Mouse (Mus musculus) neural tube, embryonic 11.5 days (tissue): ENCODE results near the gene Gm10309. TPM values are rescaled to one million over a fixed set of nuclear protein-coding genes. Genes with fewer than 3 reads are reported as not detected.

ENCODE experiments used
- ATAC-seq: fragments of 200-750 bp; cut with Nextera tagmentation; 2 replicates; pipeline ENCODE4 v1.8.0; 2017; ENCODE audit warnings: moderate number of reproducible peaks, mild to moderate bottlenecking, moderate TSS enrichment, moderate library complexity; ENCODE audit not compliant: insufficient read depth, low FRiP score, low TSS enrichment
- DNase-seq: peaks from one replicate; pipeline ENCODE4 v3.0.0-alpha.2; 2015; ENCODE audit warnings: low spot score
- H3K27ac ChIP-seq: fragments of 300-500 bp; sonication (generic); 2 replicates; pipeline ENCODE4 v1.5.1; 2014; ENCODE audit warnings: low read depth, mild to moderate bottlenecking, low read length
- H3K27me3 ChIP-seq: fragments of 300-500 bp; sonication (generic); 2 replicates; pipeline ENCODE4 v1.6.1; 2014; ENCODE audit warnings: mild to moderate bottlenecking, low read length, mixed read lengths; ENCODE audit not compliant: control insufficient read depth, insufficient read depth
- H3K36me3 ChIP-seq: fragments of 300-500 bp; sonication (generic); 2 replicates; pipeline ENCODE4 v1.6.1; 2014; ENCODE audit warnings: mild to moderate bottlenecking, low read length, moderate library complexity, mixed read lengths; ENCODE audit not compliant: control insufficient read depth, insufficient read depth
- H3K4me1 ChIP-seq: fragments of 300-500 bp; sonication (generic); 2 replicates; pipeline ENCODE4 v1.6.1; 2014; ENCODE audit warnings: low read length, mixed read lengths; ENCODE audit not compliant: control insufficient read depth, insufficient read depth
- H3K4me2 ChIP-seq: fragments of 300-500 bp; sonication (generic); 2 replicates; pipeline ENCODE4 v1.6.1; 2014; ENCODE audit warnings: low read depth, mild to moderate bottlenecking, moderate library complexity
- H3K4me3 ChIP-seq: fragments of 300-500 bp; sonication (generic); 2 replicates; pipeline ENCODE4 v1.5.1; 2014; ENCODE audit warnings: low read depth, low read length
- H3K9ac ChIP-seq: fragments of 300-500 bp; sonication (generic); 2 replicates; pipeline ENCODE4 v1.6.1; 2014; ENCODE audit warnings: mild to moderate bottlenecking, low read length
- H3K9me3 ChIP-seq: fragments of 300-500 bp; sonication (generic); 2 replicates; pipeline ENCODE4 v1.6.1; 2016; ENCODE audit warnings: low read length; ENCODE audit not compliant: control insufficient read depth
- WGBS: fragments of 180-500 bp; shearing (Covaris S2); extraction: QIAGEN DNeasy Blood & Tissue Kit; methylation state at CpG from one replicate; pipeline ENCODE4 v1.1.7; 2014; 5-methylcytosine and 5-hydroxymethylcytosine counted together
- polyA plus RNA-seq: library from polyadenylated mRNA; unstranded; fragments of >200 nt; fragmentation: Nextera tagmentation; extraction: Ambion mirVana; gene quantifications from 2 replicates; pipeline ENCODE4 v1.2.1, GENCODE M21; 2014

Gene Gm10309
- polyA plus RNA-seq, 1 experiment from 2014 or later: 0.23 TPM

DNA sequence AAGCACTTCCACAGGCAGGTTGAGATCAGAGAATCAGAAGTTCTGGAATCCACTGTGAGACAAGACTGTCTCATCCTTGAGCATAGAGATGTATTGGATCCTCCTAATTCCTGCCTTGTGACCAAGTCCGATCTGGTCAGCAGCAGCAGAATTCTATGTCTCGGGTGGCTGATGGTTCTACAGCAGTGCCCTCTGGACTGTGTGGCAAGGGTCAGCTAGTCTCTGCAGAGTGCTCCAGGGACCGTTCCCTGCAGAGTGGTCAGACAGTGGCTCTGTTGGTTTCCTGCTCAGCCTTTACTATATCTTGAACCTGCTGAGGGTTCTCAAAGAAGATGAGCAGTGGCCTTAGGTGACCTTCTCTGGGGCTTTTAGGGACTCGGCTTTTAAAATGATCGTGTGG, 17.6 kb upstream of the Gm10309 start:
- Histone ChIP-seq H3K4me2 (no peak overlapping the region), H3K36me3 (no peaks in the 10 kb centered on the region), H3K9me3 (no peaks in the 10 kb centered on the region), H3K9ac (no peak overlapping the region), H3K4me1 (no peaks in the 10 kb centered on the region), H3K4me3 (no peak overlapping the region), H3K27me3 (no peaks in the 10 kb centered on the region), H3K27ac (no peak overlapping the region)
- ATAC-seq (no peak), DNase-seq (no peak)
- 90% methylated on average over 5 of the region's 5 CpGs for WGBS

- Histone ChIP-seq H3K4me1 (no peaks in the 10 kb centered on the region), H3K27me3 (no peaks in the 10 kb centered on the region), H3K4me3 (no peak overlapping the region), H3K27ac (no peak overlapping the region), H3K36me3 (no peaks in the 10 kb centered on the region), H3K9me3 (no peaks in the 10 kb centered on the region), H3K9ac (no peak overlapping the region), H3K4me2 (no peak overlapping the region)
- WGBS: 93% methylated on average over 11 of the region's 11 CpGs
- DNase-seq (no peak), ATAC-seq (no peak)
Observed at GRCm38 (mm10) chr17:86521252-86521651, 16.2 kb upstream of the Gm10309 start.

DNA sequence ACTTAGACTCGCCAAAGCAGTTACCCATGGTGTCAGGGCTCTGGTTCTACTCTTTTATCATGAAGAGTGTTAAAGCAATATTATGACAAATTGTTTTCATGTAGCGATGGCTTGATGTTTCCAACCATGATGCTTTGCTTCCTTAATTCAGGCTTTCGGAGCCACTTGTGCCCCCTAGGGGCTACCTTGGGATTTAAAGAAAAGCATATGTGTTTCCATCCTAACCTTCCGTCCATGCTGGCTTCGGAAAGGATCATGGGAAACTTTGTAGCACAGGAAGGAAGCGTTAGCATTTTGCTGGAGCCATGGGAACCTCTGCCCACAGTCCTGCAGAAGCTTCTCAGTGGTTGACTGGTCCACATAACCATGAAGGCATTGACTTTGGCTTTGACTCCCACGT, 13.6 kb upstream of the Gm10309 start:
- Histone ChIP-seq H3K4me2 (no peak overlapping the region), H3K9me3 (no peaks in the 10 kb centered on the region), H3K9ac (no peak overlapping the region), H3K4me1 (no peaks in the 10 kb centered on the region), H3K27ac (no peak overlapping the region), H3K36me3 (no peaks in the 10 kb centered on the region), H3K27me3 (no peaks in the 10 kb centered on the region), H3K4me3 (no peak overlapping the region)
- WGBS: 89% methylated on average over 7 of the region's 7 CpGs
- DNase-seq (no peak), ATAC-seq (no peak)

- WGBS: 82% methylated on average over 5 of the region's 5 CpGs
- Histone ChIP-seq H3K9ac (no peak overlapping the region), H3K36me3 (no peaks in the 10 kb centered on the region), H3K4me1 (no peaks in the 10 kb centered on the region), H3K27me3 (no peaks in the 10 kb centered on the region), H3K4me2 (no peak overlapping the region), H3K4me3 (no peak overlapping the region), H3K9me3 (no peaks in the 10 kb centered on the region), H3K27ac (no peak overlapping the region)
- DNase-seq (no peak), ATAC-seq (no peak)
Observed at GRCm38 (mm10) chr17:86516630-86517029, 11.6 kb upstream of the Gm10309 start.

GRCm38 (mm10) chr17:86514974-86515620, 10.1 kb upstream of the Gm10309 start:
- Histone ChIP-seq H3K4me1 (no peaks in the 10 kb centered on the region), H3K9ac (no peak overlapping the region), H3K36me3 (no peaks in the 10 kb centered on the region), H3K4me3 (no peak overlapping the region), H3K4me2 (no peak overlapping the region), H3K9me3 (no peaks in the 10 kb centered on the region), H3K27me3 (no peaks in the 10 kb centered on the region), H3K27ac (no peak overlapping the region)
- DNase-seq (no peak), ATAC-seq (no peak)
- WGBS: 86% methylated on average over 13 of the region's 13 CpGs

GRCm38 (mm10) chr17:86509871-86510270, 4.8 kb upstream of the Gm10309 start:
- Histone ChIP-seq H3K27me3 (no peaks in the 10 kb centered on the region), H3K9ac (no peak overlapping the region), H3K9me3 (no peaks in the 10 kb centered on the region), H3K4me3 (no peak overlapping the region), H3K4me1 (no peaks in the 10 kb centered on the region), H3K4me2 (no peak overlapping the region), H3K36me3 (no peaks in the 10 kb centered on the region), H3K27ac (no peak overlapping the region)
- no peak for ATAC-seq
- no peak for DNase-seq
- 66% methylated on average over 5 of the region's 5 CpGs for WGBS

DNA sequence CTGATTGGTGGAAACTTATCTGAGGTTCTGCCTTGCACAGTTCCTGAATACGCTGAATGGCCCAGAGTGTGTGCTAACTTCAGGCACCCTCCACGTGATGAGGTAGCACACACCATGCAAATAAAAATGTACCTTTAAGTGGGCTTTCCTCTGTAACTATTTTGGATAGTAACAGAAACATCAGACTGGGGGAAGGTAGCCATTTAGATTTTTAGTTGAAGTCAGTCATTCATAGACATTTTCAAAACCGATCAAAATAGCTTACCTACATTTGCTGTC, 3.1 kb upstream of the Gm10309 start:
- ATAC-seq (no peak), DNase-seq (no peak)
- H3K36me3 ChIP-seq: no peaks in the 10 kb centered on the region
- 93% methylated on average over 3 of the region's 3 CpGs for WGBS
- H3K27ac ChIP-seq: no peak overlapping the region
- H3K4me3 ChIP-seq: no peak overlapping the region
- H3K4me2 ChIP-seq: no peak overlapping the region
- no peaks in the 10 kb centered on the region for H3K9me3 ChIP-seq
- H3K27me3 ChIP-seq: no peaks in the 10 kb centered on the region
- no peaks in the 10 kb centered on the region for H3K4me1 ChIP-seq
- H3K9ac ChIP-seq: no peak overlapping the region

GRCm38 (mm10) chr17:86507342-86508211, 2.5 kb upstream of the Gm10309 start:
- Histone ChIP-seq H3K9ac (no peak overlapping the region), H3K27me3 (no peaks in the 10 kb centered on the region), H3K27ac (no peak overlapping the region), H3K9me3 (no peaks in the 10 kb centered on the region), H3K4me3 (no peak overlapping the region), H3K4me1 (no peaks in the 10 kb centered on the region), H3K36me3 (no peaks in the 10 kb centered on the region), H3K4me2 (no peak overlapping the region)
- WGBS: 72% methylated on average over 19 of the region's 19 CpGs
- DNase-seq: no peak
- ATAC-seq: no peak

DNA sequence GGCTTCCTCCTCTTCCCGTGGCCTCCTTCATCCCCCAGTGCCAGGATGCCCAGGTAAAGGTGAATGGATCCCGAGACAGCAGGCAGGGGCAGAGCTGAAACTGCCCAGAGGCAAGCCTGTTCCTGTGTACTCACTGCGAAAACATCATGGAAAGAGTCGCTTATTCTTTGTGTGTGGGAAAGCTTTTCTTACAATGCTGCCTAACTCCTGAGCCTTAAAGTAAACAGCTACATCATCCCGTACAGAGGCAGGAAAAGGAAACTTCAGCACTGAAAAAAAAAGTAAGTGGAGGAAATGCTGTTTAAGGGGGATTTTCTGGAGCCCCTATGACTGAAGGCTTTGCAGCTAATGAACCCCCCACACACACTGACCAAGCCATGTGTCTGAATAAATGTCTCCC, 1.8 kb upstream of the Gm10309 start:
- ATAC-seq: no peak

More for the DNA sequence above, 1.8 kb upstream of the Gm10309 start:
- H3K27ac ChIP-seq: no peak overlapping the region
- H3K4me2 ChIP-seq: no peak overlapping the region
- H3K4me1 ChIP-seq: no peaks in the 10 kb centered on the region
- 81% methylated on average over 5 of the region's 5 CpGs for WGBS
- no peaks in the 10 kb centered on the region for H3K27me3 ChIP-seq
- no peak overlapping the region for H3K4me3 ChIP-seq
- H3K9ac ChIP-seq: no peak overlapping the region
- H3K36me3 ChIP-seq: no peaks in the 10 kb centered on the region
- DNase-seq: no peak
- no peaks in the 10 kb centered on the region for H3K9me3 ChIP-seq
